Mouse (Mus musculus): ENCODE data around the gene Henmt1.

DNA sequence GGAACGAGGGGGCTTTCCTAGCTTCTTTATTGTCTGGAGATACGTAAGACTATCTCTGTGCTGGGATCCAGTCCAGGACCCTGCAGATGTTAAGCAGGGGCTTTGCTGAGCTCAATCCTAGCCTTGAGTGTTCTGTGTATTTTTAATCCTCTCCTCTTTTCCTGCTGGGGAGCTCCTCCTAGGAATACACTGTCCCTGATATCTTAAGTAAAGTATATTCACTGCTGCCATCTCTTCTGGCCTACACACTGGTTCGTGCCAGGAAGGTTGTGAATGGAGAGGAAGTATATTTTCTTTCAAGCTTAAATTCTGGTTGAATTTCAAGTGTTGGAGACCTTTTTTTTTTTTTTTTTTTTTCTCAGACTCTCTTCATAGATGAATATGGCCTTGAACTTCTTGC, 23.6 kb downstream of the Henmt1 start:
- TF ChIP-seq GATA1 (IDR thresholded peaks at IDR 0.05; ENCODE audit: borderline replicate concordance, low read length) (no peak), FLI1 (IDR thresholded peaks at IDR 0.05; ENCODE audit: low read length) (no peak)
